Mouse (Mus musculus) left cerebral cortex, adult 9 months (tissue): Measurements from ENCODE around the gene Rflna.
A peak's percentile ranks its signal among the peaks of the same experiment; 100 is the strongest.

Experiments
- DNase-seq, 2 experiments: peaks; one replicate each; pipeline ENCODE4 v3.0.0; 2022; ENCODE audit warnings: low spot score in 2 of 2

Rflna gene

DNA sequence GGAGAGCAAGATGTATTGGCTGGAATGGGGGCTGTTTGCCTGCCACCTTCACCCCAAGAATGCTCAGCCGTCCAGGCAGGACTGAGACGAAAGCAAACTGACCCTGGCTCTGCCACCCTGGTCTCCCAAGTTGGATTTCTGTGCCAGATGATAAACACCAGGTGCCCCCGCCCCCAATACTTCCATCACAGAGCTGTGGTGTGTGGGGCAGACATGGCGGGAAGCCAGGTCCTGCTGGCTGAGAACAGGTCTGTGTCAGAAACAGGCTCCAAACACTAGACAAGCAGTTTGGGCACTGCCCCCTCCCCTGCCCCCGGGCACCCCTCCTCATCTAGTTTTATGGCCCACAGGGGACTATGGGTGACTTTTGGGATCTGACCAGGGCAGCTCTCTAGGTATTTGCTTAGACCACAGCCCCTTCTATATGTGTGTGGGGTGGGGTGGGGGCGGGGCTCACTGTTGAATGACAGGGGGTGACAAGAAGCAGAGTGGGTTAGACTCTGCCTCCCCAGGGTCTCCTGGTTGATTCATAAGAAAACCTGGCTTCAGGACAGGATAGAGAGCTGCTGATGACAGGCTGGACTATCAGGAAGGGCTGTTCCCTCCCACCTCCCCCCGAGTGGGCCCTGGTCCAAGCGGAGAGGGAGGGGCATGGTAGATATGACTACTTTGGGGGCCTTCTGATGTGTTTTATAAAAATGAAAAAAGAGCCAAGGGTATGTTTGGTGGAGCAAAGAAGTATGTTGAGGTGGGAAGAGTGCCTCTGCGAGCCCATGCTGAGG is 3.0 kb downstream of the Rflna start:
- no peak for DNase-seq

DNA sequence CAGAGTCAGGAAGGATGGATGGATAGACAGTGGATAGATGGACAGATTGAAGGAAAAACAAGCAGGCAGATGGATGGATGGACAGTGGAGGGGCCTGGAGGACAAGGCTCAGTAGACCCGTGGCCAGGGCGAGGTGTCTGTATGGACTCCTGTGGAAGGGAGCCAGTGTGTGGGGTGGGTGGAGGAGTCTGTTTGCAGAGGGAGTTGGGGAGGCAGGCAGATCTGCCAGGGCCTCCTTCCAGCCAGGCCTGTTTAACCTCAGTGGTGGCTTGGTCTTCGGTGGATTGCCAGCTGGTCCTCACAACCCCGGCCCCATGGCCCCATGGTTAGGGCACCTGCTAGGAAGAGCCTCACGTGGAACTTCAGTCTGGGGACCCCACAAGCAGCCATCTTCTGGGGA is 3.9 kb downstream of the Rflna start:
- DNase-seq: no peak

DNA sequence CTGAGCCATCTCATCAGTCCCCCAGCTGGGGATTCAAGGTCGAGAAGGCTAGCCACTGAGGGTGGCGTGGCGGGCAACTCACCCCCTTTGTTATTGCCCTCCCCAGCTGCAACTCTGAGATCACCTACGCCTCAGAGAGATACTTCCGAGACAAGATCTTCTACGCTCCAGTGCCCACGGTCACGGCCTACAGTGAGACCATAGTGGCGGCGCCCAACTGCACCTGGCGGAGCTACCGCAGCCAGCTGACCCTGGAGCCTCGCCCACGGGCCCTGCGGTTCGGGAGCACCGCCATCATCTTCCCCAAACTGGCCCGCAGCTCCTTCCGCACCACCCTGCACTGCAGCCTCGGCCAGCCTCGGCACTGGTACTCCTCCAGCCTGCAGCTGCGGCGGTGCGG is 8.1 kb downstream of the Rflna start:
- no peak for DNase-seq

DNA sequence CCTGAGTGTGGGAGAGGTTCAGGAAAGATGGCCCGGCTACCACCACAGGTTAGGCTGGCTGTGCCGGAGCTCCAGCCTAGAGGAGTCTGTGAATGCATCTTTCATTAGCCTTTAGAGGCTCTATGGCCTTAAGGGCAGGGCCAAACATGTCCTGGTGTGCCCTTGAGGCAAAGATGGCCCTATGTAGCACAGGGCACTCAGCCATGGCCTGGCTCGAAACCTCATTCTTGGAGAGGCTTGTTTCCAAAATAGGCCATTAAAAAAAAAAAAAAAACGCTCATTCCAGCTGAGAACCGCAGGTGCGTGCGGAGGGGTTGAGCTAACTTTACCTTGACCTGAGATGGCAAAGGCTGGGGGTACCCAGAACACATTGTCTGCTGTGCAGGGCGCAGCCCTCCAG is 8.6 kb downstream of the Rflna start:
- DNase-seq: no peak

DNA sequence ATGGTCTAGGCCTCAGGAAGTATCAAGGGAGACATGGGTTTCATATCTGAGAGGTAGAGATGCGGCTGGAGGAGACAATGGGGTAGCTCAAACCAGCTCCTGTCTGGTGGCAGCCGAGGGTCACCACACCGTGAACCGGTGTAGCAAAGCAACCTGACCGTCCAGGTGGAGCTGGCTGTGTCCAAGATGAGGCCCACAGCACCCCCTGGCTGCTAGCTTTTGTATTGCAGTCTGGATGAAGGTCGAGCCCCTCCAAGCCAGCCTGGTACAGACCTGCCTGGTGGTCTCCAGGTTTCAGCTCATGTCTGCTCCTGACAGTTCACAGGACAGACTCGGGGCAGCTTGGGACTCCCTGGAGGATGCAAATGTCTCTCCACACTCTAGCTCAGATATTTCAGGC is 11.5 kb downstream of the Rflna start:
- DNase-seq: peak in 1 of 2 experiments; percentile 61

DNA sequence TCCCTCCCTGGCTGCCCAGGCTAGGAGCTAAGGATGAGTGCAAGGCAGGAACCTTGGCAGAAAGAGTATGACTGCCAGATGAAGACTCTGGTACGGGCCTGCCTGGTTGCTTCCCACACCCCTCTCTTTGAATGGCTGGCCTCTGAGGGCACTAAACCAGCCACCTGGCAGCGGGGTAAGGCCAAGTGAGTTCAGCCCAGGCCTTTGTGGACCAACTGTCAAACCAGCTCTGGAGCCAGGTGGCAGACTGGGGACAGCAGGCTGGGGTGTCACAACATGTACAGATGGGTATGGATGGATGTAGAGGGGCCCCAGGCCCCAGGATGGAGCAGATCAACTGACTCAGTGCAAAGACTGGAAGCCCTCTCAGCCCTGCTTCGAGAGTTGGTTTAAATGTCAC is 12.0 kb downstream of the Rflna start:
- no peak for DNase-seq

DNA sequence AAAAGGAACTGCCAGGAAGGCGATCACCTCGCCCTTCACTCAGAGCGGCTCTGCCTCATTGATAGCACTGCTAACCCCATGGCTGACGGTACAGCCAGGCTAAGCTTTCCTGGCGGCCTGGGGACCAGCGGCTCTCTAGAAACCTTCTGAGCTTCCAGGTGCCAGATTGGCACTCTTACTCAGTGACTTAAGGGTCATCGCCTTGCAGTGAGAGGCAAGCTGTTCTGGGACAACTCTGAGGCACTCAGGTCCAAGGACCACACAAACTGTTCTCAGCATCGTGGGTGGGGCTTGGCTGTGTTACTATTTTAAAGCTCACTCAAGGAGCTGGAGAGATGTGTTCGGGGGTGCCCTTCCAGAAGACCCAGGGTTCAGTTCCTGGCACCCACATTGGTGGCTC is 12.6 kb downstream of the Rflna start:
- no peak for DNase-seq

DNA sequence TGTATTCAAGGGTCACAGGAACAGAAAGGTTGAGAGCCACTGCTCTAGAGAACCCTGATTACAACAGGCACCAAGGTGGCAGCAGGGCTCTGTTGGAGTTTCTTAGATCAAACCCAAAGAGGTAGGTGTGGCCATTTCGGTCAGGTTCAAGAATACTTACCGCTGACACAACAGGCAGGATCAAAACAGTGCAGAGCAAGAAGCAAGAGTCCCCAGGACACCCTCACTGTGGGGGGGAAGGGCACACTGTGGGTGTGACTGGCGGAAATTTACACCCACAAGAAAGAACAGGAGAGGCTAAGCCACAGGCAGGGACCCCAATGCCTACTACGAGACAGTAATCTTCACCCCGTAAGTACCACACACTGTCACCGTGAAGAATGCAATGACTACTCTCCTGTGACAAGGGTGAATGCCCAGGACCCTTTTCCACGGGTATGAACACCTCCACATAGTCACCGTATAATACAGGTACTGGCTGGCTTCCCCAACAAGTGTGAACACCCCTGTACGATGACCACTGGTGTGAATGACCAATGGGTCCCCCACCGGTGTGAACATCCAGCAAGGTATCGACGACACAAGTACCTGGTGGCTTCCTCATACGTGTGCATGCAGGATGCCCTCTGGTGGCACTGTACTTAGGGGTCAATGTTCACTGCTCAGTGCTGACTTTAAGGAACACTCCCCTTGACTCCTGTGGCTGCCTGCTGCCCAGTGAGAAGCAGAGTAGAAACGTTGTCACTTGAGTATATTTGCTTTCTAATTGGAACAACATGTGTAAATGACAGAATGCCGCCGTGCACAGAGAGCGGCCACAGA is 13.6 kb downstream of the Rflna start:
- no peak for DNase-seq

DNA sequence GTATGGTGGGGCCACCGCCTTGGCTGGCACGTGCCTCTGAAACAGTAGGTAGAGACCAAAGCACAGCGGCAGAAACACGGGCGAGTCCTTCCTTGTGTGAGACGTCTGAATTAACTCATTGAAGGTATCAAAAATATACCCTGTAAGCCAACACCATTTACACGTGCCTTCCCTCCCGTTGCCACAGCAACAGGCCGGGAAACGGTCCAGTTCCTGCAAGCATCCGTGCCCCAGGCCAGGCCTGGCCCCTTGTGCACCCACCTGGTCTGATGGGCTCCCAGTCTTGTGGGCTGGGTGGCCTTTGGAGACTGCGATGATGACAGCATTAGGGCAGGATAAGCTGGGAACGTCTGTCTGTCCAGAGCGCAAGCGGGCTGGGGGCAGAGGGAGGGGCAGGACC is 14.3 kb downstream of the Rflna start:
- DNase-seq: peak in 1 of 2 experiments; percentile 39

DNA sequence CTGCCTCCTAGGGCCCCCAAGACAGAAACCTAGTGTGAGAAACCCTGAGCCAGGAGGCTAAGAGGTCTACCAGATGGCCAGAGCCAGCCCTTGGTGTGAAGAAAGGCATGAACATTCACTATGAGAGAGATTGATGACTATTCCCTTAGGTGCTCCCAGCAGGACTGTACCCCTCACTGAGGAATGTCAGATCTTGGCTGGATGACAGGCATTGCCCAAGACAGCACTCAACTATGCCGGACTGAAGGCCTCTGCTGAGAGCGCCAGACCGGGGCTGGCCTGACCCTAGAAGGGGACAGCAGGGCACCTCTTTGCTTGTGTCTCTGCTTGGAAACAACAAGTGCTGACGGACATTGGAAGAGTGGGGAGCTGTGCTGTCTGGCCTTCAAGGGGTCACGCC is 16.1 kb downstream of the Rflna start:
- DNase-seq: no peak

DNA sequence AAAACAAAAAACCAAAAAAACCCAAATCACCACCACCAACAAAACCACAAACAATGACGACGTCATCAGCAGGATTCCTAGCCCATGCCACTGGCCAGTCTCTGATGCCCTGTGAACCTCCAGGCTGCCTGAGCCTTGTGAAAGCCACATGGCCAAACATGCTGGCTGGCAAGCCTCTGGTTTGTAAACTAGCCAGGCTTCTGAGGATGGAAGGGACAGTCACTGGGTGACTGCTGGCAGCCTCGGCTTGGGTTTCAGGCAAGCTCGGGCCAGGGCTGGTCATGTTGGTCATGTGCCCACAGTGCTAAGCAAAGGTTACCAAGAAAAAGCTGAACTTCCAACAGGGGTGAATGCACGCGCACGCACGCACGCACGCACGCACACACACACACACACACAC is 18.3 kb downstream of the Rflna start:
- peak in 1 of 2 experiments; percentile 49 for DNase-seq

DNA sequence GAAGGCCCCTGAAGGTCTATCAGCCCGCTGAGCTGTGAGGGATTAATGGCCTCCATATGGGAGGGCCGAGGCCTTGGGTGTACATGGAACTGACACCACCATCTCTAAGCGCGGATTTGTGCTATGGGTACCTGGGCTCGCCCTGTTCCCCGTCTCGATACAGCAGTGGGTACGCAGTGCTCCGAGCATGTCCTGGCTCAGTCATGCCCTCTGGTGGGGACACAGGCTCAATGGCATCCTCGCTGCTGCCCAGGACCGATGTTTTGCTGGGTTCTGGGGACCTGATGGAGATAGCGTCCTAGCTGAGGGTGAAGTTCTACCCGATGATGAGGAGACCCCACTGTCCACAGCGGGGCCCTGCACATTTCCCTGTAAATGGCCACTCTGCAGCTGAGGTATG is 21.0 kb downstream of the Rflna start:
- DNase-seq: no peak

DNA sequence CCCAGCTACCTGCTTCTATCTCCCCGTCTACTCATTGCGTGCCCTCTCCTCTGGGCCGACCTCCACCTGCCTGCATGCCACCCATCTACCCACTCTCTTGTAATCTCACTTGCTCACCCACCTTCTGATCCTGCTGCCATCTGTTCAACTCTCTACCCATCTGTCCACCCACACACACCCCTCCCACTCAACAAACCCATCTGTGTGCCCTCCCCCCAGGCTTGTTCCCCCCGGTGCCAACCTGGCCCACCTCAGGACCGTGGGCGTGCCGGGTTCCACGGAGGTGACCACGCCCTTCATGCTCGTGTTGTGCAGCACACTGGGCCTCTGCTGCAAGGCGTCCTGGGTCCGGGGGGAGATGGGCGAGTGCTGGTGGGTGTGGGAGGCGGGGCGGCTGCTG is 25.4 kb downstream of the Rflna start:
- peak in 1 of 2 experiments; percentile 45 for DNase-seq

DNA sequence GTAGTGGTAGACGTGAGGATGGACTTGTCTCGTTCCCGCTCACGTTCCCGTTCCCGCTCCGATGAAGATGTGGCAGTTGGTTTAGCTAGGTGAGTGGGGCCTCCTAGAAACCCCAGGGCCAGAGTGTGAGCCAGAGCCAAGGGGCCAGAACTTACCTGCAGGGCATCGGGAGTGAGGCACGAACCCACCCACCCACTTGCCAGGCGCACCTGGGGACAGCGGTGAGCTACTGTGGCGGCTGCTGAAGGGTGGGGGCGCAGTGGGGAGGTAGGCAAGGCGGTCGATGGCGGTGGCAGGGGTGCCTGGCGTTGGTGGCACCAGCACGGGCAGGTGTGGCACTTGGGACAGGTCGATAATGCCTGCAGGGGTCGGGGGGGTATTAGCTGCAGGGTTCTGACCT is 25.9 kb downstream of the Rflna start:
- no peak for DNase-seq

DNA sequence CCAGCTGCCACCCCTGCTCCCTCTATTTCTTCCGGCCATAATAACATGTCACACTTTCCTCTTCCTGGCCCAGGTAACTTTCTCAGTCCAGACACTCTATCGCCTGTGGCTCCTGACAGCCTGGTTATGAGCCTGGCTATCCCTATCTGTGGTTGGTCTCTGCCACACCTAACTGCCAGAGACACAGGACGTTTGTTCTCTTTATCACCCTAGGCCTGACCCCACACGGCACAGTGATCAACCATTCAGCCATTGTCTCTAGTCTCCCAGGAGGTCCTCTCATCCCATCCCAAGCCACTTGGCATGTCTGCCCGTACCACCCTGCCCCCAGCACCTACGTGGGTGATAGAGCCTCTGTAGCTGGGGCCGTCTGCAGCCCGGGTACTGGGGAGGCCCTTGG is 33.5 kb downstream of the Rflna start:
- DNase-seq: no peak

DNA sequence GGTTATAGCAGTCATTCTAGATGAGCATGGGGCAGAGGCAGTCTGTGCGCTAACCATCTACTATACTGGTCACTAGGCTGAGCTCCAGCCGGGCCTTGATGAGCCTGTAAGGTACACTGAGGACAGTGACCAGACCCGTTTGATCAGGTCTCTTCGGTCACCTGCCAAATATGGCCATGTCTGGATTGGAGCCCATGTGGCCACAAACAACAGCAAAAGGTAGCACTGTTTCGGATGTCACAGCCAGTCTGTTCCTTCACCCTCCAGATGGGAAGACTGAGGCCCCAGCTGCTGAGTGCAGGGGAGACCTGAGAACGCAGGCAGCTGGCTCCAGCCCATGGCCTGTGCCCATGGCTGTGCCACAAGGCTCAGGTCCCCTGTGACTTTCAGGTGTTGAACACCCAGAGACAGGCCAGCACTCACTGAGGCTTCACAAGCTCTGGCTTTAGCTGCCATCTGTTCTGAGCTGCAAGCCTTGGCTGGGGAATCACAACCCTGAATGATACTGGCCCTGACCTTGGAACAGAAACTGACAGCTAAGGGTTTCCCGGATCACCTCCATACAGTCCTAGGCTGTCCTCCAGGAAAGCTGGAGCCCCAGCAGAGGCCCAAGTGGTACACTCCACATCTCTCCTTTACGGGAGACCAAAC is 36.5 kb downstream of the Rflna start:
- DNase-seq: no peak

DNA sequence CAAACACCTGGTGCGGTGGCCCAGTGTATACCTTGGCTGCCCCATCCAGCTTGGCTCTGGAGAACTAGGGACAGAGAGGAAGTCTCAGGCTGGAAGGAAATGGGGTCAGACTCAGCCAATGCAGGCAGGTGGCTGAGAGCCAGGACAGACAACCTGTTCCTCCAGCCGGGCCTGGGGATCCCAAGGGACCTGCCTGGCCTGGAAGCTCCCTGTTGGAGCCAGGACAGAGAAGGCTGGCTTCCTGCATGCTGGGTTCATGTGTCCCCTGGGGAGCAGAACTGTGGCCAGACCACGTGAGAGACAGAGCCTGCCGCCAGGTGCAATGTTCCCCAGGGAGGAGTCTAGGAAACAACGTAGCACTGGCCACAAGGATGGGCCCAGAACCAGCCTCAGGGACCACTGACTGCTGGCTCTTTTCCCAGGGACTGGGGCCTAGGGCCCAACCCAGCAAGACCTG is 37.1 kb downstream of the Rflna start:
- DNase-seq: no peak

DNA sequence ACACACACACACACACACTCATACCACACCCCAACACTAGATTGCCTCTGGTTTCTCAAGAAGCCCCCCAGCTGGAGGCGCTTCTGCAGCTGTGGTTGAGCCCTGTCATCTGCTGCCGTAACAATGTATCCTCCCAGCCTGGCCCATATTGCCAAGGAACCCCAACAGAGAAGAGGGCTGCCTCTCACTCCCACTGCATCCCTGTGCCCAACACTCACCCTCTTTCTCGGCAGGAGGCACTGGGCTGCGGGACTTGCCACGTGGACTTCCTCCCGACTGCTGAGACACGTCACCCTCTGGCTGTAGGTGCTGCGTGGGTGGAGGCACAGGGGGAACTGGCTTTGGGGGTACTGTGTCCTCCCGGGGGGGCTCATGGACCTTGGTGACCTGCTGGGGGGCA is 38.6 kb downstream of the Rflna start:
- peak in 1 of 2 experiments; percentile 42 for DNase-seq

DNA sequence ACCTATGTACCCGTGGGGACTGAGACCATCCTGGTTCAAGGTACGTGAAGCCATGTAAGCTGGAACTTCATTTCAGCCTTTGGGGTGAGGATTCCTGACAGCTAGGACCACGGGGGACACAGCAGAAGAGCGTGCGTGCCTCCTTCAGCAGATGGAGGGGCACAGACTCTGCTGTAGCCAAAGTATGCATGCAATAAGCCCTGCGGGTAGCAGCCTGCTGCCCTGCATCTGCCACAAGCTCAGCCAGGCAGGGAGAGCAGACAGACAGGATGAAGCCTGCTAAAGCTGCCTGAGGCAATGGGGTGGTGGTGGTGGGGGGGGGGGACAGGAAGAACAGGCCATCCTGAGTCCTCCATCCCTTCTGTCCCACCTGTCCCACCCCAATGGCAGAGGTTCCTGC is 40.4 kb downstream of the Rflna start:
- DNase-seq: no peak

DNA sequence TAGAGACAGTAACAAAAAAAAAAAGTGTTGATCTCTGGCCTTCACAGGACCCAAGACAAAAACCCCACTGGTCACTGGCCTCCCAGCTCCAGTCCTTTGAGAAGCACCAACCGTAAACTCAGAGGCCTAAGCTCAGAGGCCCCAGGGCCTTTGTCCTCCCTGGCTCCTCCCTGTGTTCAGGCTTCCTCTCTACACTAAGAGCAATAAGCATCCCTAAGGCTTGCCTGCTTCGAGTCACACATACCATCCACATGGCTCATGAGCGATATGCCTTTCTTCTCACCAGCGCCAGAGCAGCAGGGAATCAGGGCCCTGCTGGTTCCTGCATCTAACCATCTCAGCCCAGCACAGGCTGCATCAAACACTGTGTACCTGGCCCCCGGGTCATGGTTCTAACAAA is 42.2 kb downstream of the Rflna start:
- DNase-seq: no peak

DNA sequence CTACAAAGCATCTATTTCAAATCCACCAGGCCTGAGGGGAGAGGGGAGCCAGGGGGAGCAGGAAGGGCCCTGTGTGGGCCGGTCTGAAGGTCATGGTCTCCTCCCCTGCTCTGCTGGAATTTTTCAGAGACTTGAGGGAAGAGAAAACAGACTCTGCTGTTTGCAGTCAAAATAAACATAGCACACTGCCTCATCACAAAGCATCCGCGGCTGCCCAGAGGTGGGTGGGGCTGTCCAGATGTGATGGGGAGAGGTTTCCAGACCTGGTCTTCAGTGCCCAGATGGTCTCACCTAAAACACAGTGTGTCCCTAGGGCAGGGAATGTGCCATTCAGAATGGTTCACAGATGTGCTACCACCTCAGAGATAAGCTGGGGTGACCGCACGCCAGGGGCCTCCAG is 43.4 kb downstream of the Rflna start:
- no peak for DNase-seq

DNA sequence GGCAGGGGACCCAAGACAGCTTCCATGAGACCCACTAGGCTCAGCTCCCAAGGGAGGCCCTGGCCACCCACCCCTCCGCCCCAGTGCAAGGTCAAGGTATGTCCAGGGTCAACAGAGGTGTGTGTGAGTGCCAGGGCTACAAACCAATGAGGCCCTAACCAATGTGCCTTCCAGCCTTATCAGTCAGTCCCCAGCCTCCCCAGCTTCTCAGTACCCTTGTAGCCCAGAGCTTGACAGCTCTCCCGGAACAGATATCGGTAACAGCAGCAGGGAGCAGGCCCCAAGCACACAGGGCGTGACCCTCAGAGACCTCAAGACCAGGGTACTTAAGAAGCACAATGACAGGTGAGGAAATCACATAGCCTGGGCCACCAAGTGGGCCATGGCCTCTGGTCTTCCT is 46.5 kb downstream of the Rflna start:
- no peak for DNase-seq

DNA sequence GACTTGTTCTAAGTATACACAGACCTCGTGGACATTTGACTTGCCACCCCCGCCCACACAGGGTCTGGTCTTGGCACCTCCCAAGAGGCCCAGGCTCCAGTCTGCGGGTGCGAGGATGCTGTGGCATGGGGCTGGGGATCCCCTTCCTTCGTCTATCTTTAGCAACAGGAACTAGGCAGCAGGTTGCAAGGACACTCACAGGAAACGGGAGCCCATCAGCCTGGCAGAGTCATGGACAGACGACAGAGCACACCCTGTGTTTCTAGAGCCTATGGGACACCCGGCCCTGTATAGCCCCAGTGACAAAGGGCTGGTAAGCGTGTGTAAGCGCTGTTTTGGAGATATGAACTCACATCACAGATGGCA is 49.2 kb downstream of the Rflna start:
- peak in 1 of 2 experiments; percentile 55 for DNase-seq
